Mouse (Mus musculus) monocyte, adult 2 months (primary cell): ENCODE results near the gene Coro2a.
"Not testable (repeated sequence)": the region's sequence is repeated elsewhere in the genome, so short reads cannot be mapped to it uniquely, and the experiment has no call there.

Experiments used
- DNase-seq, 2 experiments: peaks; one replicate each; pipeline ENCODE4 v3.0.0; 2022; ENCODE audit warnings: low spot score in 2 of 2, low read depth in 1 of 2

The Coro2a gene

GRCm38 (mm10) chr4:46585041-46585810 lies 16.8 kb downstream of the Coro2a start:
- no peak for DNase-seq

DNA sequence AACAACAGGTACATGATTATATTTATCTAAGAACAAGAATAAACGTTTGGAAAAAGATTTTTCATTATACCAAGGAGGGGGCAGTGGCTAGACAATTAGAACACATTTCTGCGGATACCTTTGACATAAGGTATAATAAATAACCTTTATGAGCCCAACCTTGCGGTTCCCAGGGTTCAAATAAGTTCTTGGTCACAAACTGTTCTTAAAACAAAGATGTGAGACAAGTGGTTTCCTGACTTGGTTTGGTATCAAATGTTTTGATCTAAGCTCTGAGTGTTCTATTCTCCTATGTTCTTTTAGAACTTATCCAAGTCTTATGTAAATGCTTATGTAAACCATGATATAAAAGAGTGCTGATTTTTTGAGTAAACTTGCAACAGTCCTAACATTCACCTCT lies 17.5 kb downstream of the Coro2a start:
- not testable (repeated sequence) for DNase-seq

- not testable (repeated sequence) for DNase-seq
Measured at GRCm38 (mm10) chr4:46584084-46584483, 17.9 kb downstream of the Coro2a start.

DNA sequence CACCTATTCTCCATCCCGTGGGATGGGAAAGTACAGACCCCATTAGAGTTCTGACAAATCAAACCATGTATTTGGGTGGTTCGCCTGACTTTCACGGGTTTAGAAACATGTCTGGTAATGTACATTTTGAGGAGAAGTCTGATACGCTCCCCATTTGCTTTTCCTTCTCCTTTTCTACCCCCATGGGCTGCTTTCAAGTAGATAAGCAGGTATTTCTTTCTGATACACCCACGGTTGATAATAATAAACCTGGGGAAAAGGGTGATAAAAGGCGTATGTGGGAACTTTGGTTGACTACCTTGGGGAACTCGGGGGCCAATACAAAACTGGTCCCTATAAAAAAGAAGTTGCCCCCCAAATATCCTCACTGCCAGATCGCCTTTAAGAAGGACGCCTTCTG lies 20.0 kb downstream of the Coro2a start:
- not testable (repeated sequence) for DNase-seq

DNA sequence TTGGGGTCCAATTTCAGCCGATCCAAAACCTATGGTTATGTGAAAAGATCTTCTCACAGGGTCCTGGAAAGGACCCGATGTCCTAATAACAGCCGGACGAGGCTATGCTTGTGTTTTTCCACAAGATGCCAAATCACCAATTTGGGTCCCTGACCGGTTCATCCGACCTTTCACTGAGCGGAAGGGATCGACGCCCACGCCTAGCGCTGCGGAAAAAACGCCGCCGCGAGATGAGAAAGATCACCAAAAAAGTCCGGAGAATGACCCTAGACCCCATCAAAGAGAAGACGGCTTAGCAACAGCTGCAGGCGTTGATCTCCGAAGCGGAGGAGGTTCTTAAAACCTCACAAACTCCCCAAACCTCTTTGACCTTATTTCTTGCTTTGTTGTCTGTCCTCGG lies 20.4 kb downstream of the Coro2a start:
- DNase-seq, result not testable (repeated sequence)

DNA sequence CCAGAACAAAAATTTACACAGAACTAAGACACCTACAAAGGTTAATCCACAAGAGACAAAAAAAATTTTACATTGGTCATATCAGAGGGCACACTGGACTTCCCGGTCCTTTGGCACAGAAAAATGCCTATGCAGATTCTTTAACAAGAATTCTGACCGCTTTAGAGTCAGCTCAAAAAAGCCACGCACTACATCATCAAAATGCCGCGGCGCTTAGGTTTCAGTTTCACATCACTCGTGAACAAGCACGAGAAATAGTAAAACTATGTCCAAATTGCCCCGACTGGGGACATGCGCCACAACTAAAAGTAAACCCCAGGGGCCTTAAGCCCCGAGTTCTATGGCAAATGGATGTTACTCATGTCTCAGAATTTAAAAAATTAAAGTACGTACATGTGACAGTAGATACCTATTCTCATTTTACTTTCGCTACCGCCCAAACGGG lies 21.2 kb downstream of the Coro2a start:
- DNase-seq, result not testable (repeated sequence)

- not testable (repeated sequence) for DNase-seq
Measured at GRCm38 (mm10) chr4:46578796-46579346, 23.1 kb downstream of the Coro2a start.

GRCm38 (mm10) chr4:46578228-46578627 lies 23.8 kb downstream of the Coro2a start:
- no peak for DNase-seq

GRCm38 (mm10) chr4:46575509-46576284 lies 26.3 kb downstream of the Coro2a start:
- not testable (repeated sequence) for DNase-seq

GRCm38 (mm10) chr4:46574841-46575240 lies 27.2 kb downstream of the Coro2a start:
- DNase-seq, result no peak

- DNase-seq, result no peak
Measured at GRCm38 (mm10) chr4:46574024-46574753, 27.8 kb downstream of the Coro2a start.

GRCm38 (mm10) chr4:46572616-46573015 lies 29.4 kb downstream of the Coro2a start:
- no peak for DNase-seq

DNA sequence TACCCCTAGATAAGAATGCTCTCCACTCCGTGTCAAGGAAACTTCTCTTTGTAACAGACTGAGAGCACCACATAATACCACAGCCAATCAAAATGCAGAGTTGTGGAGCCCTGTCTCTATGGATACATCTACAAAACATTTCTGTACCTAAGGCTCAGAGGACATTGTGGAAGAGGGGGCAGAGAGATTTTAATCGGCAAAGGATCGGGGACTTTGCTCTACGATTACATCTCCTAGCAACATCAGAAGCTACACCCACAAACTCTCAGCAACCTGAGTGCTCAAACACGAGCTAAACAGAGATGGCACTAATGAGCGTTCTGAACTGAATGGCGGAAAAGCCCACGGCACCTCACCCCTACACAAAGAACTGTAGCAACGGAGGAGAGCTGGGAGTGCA lies 30.3 kb downstream of the Coro2a start:
- no peak for DNase-seq

DNA sequence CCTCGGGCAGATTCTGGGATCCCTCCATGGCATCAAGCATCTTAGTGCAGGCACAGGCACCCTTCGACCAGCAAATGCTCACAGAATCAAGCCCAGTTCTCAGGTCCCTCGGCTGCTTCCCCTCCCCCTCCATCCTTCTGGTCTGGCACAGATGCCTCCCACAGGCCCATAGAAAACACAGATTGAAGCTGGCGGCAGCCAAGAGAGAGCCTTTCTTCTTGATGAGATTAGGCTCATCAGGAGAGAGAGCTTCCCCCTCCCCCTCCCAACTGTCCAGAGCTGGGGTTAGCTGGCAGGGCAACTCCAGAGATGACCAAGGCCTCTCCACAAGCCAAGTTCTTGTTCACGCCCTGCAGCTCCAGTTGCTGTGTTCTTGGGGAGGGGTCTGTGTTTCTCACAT lies 32.3 kb downstream of the Coro2a start:
- no peak for DNase-seq

DNA sequence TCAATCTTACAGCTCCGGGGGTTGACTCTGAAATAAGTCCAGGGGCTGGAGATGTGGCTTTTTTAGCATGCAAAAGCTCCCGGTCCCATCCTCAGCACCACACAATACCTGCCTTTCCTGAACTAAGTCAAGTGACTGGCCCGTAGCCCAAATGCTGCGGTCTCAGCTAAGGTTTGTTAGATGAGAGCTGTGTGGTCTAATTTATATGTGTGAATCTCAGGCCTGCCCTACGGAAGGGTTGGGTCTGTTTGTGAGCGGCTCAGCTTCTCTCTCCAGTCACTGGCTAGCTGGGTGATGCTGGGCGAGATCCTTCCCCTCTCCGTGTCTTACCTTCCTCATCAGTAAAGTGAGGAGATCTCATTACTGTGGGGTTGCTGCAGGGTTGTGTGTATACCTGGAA lies 33.8 kb downstream of the Coro2a start:
- no peak for DNase-seq

DNA sequence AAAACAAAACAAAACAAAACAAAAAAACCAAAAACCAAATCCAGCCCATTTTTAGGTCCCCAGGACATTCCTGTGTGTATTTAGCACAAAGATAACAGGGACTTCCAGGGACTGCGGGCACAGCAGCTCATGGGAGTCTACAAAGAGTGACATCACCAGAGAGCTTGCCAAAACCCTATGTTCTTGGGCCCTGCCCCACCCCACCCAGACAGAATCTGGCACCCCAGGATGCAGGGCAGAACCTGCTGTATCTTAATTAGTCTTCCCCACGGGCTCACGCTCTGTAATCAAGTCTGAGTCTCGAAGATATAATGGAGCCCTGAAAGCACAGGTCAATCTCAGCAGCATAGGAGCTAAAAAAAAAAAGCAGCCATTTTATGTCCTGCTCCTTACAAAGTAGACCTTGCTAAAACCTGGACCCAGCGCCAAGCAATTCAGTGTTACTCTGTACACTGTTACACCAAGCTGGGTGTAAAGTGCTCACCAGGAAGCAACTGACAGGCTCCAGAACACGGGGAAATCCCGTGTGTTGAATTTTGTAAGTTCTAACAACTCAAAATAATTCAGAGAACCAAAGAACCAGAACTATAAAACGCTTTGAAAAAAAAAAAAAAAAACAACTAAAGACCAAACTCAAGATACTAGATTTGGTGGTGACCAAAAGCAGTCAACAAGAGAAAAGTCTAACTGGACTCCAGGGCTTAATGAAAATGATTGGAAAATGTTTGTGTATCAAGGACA lies 34.9 kb downstream of the Coro2a start:
- DNase-seq, result no peak

- DNase-seq, result no peak
Measured at GRCm38 (mm10) chr4:46565393-46565955, 36.5 kb downstream of the Coro2a start.

GRCm38 (mm10) chr4:46564247-46564646 lies 37.8 kb downstream of the Coro2a start:
- DNase-seq, result no peak

GRCm38 (mm10) chr4:46563847-46564246 lies 38.2 kb downstream of the Coro2a start:
- peak; percentile 82 to 89 for DNase-seq

- DNase-seq, result no peak
Measured at GRCm38 (mm10) chr4:46562841-46563240, 39.2 kb downstream of the Coro2a start.
